Mouse (Mus musculus): ENCODE results near the gene Ciapin1.
A peak's percentile ranks its signal among the peaks of the same experiment; 100 is the strongest.

Ciapin1 gene

GRCm38 (mm10) chr8:94778036-94778435 is 60.1 kb downstream of the Ciapin1 start:
- no peak for DNase-seq

DNA sequence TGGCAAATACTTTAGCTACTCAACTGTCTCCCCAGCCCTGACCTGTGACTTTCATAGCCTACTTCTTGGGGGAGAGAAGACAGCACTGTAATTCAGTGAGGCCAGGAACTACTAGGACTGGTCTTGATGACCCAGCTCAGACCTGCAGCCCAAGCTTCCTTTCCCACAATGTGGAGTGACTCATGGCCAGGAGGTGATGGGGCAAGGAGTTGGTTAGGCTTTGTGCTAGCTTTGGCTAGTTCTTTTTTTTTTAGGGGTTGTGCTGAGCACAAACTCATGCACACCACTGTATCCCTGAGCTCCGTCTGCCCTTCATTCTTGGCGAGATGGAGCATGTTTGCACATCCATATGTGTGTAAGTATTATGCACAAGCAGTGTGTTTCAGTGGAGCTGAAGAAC is 61.8 kb downstream of the Ciapin1 start:
- no peak for DNase-seq

GRCm38 (mm10) chr8:94774601-94775000 is 63.6 kb downstream of the Ciapin1 start:
- no peak for DNase-seq

GRCm38 (mm10) chr8:94773700-94774171 is 64.4 kb downstream of the Ciapin1 start:
- DNase-seq, result peak; percentile 24

- DNase-seq, result no peak
Observed at GRCm38 (mm10) chr8:94773048-94773447, 65.1 kb downstream of the Ciapin1 start.

GRCm38 (mm10) chr8:94771941-94772670 is 66.1 kb downstream of the Ciapin1 start, which contains the start of gene Cx3cl1:
TSS of gene Cx3cl1 (plus strand) at chr8:94772009.
- DNase-seq, result peak; percentile 76

- peak; percentile 33 for DNase-seq
Observed at GRCm38 (mm10) chr8:94770945-94771344, 67.2 kb downstream of the Ciapin1 start.

All from cerebellum, adult 8-10 months (tissue).